Mouse (Mus musculus) cerebellum, adult (tissue): Measurements from ENCODE around the gene Gm4631.
"Not testable (repeated sequence)": the region's sequence is repeated elsewhere in the genome, so short reads cannot be mapped to it uniquely, and the experiment has no call there.

Experiments
- ATAC-seq: cut with Nextera tagmentation; 2 replicates; pipeline ENCODE4 v1.9.2; 2017; ENCODE audit warnings: mild to moderate bottlenecking, moderate library complexity, mixed read lengths; ENCODE audit not compliant: insufficient number of reproducible peaks, low FRiP score, low TSS enrichment

The Gm4631 gene

GRCm38 (mm10) chr2:175338097-175338496 is at the start of gene Gm4631:
TSS of gene Gm4631 (minus strand) at chr2:175338197.
- ATAC-seq = not testable (repeated sequence)

- not testable (repeated sequence) for ATAC-seq
Measured at GRCm38 (mm10) chr2:175372136-175372535, 34.1 kb upstream of the Gm4631 start, which contains the start of gene Zfp968. TSS of gene Zfp968 (plus strand) at chr2:175372436.

DNA sequence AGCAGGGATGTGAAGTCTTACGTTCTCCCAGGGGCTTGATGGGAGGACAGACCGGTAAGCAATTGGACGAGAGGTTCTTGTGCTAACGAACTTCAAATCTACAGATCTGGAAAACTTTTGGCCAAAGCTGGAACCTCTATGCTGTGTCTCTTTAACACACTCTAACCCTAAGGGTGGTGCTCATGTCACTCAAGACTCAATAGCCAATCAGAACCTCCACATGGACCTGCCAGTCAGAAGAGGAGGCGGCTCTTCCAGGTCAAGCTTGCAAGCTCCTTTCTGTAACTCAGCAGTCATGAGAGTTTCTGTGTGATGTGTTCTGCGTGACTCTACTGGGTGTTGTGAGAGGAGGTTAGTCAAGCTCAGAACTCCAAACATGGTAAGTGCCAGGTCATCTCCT is 63.2 kb downstream of the Gm4631 start, which contains the start of gene Gm14440:
Gene Gm14440 (plus strand): TSS at position 301 of the 400 bp plus-strand sequence.
- ATAC-seq = not testable (repeated sequence)
